Mouse (Mus musculus): ENCODE measurements around the gene Tmem191c.

The Tmem191c gene

GRCm38 (mm10) chr16:17329848-17330570 is 54.1 kb downstream of the Tmem191c start:
- DNase-seq (ENCODE audit: low read depth): no peak

GRCm38 (mm10) chr16:17331116-17331515 is 55.2 kb downstream of the Tmem191c start, which contains the start of gene Serpind1:
TSS of gene Serpind1 (plus strand) at chr16:17331371.
- DNase-seq (ENCODE audit: low read depth): no peak

- no peak for DNase-seq (ENCODE audit: low read depth)
Measured at GRCm38 (mm10) chr16:17331855-17332254, 56.0 kb downstream of the Tmem191c start.
